Mouse (Mus musculus) midbrain, postnatal 0 days (tissue): ENCODE data around the gene Timm22. TPM values are rescaled to one million over a fixed set of nuclear protein-coding genes. Genes with fewer than 3 reads are reported as not detected.

ENCODE experiments used
- ATAC-seq: fragments of 200-750 bp; cut with Nextera tagmentation; 2 replicates; pipeline ENCODE4 v1.8.0; 2017; ENCODE audit warnings: moderate number of reproducible peaks, mild to moderate bottlenecking, moderate TSS enrichment, moderate library complexity; ENCODE audit not compliant: low FRiP score
- DNase-seq: peaks from one replicate; pipeline ENCODE4 v3.0.0-alpha.2; 2015; ENCODE audit warnings: low spot score
- H3K27ac ChIP-seq: fragments of 300-500 bp; sonication (generic); 2 replicates; pipeline ENCODE4 v1.5.1; 2014; ENCODE audit warnings: low read depth, mild to moderate bottlenecking, low read length, mixed read lengths
- H3K27me3 ChIP-seq: fragments of 300-500 bp; sonication (generic); 2 replicates; pipeline ENCODE4 v1.6.1; 2014; ENCODE audit warnings: low read length, control low read depth, mixed read lengths; ENCODE audit not compliant: insufficient read depth
- H3K36me3 ChIP-seq: fragments of 300-500 bp; sonication (generic); 2 replicates; pipeline ENCODE4 v1.6.1; 2014; ENCODE audit warnings: low read length, control low read depth, mixed read lengths; ENCODE audit not compliant: insufficient read depth
- H3K4me1 ChIP-seq: fragments of 300-500 bp; sonication (generic); 2 replicates; pipeline ENCODE4 v1.6.1; 2014; ENCODE audit warnings: mild to moderate bottlenecking, control low read depth, antibody characterized with exemption, low read length, mixed read lengths; ENCODE audit not compliant: insufficient read depth
- H3K4me2 ChIP-seq: fragments of 300-500 bp; sonication (generic); 2 replicates; pipeline ENCODE4 v1.6.1; 2014; ENCODE audit warnings: low read depth, mild to moderate bottlenecking, low read length, mixed read lengths; ENCODE audit not compliant: poor library complexity, severe bottlenecking
- H3K4me3 ChIP-seq: fragments of 300-500 bp; sonication (generic); 2 replicates; pipeline ENCODE4 v1.5.1; 2014; ENCODE audit warnings: low read depth, mild to moderate bottlenecking, low read length, moderate library complexity
- H3K9ac ChIP-seq: fragments of 300-500 bp; sonication (generic); replicated peaks from 2 replicates; pipeline ENCODE4 v1.6.1; 2014; ENCODE audit warnings: mild to moderate bottlenecking, low read length, moderate library complexity, mixed read lengths; ENCODE audit not compliant: poor library complexity, severe bottlenecking
- H3K9me3 ChIP-seq: fragments of 300-500 bp; sonication (generic); 2 replicates; pipeline ENCODE4 v1.6.1; 2016; ENCODE audit warnings: low read length, control low read depth
- CTCF ChIP-seq: IDR thresholded peaks from 2 replicates; pipeline ENCODE4 v1.5.1; 2016; ENCODE audit warnings: antibody characterized with exemption, mild to moderate bottlenecking
- WGBS: fragments of 180-500 bp; shearing (Covaris S2); extraction: QIAGEN DNeasy Blood & Tissue Kit; methylation state at CpG from one replicate; pipeline ENCODE4 v1.1.7; 2014; 5-methylcytosine and 5-hydroxymethylcytosine counted together
- polyA plus RNA-seq: library from polyadenylated mRNA; unstranded; fragments of >200 nt; fragmentation: Nextera tagmentation; extraction: Ambion mirVana; gene quantifications from 2 replicates; pipeline ENCODE4 v1.2.1, GENCODE M21; 2015
- total RNA-seq: library from RNA; depleted of rRNA; stranded (reverse); fragments of >200 nt; gene quantifications from 2 replicates; pipeline ENCODE4 v1.2.3, GENCODE M21; 2014

Gene Timm22
- total and polyA plus RNA-seq, 2 experiments from 2014 or later: 26.6 to 104 TPM

DNA sequence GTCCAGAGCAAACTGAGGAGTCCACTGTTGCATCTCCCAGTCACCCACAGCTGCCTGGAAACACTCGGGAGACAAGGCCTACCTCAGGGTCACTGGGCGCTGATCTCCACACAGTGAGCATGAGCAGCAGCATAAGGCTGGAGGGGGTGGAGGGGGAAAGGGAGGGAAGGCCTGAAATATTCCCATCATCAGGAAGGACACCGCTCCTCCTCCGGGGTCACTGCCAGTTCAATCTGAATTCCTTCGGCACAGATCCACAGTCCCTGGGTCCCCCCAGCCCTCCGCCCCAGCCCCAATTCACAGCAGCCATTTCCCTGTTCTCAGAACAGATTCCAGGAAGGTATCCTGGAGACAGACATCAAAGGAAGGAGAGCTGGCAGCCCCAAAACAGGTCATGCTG lies 43.6 kb upstream of the Timm22 start:
- WGBS: 7% methylated on average over 6 of the region's 6 CpGs

GRCm38 (mm10) chr11:76363636-76364035 lies 43.1 kb upstream of the Timm22 start:
- H3K9me3 ChIP-seq: no peaks in the 10 kb centered on the region
- no peak overlapping the region for H3K9ac ChIP-seq
- ATAC-seq (no peak), DNase-seq (peak; percentile 51)
- no peak overlapping the region for H3K4me3 ChIP-seq
- no peak for TF ChIP-seq CTCF
- no peaks in the 10 kb centered on the region for H3K36me3 ChIP-seq
- no peak overlapping the region for H3K4me2 ChIP-seq
- H3K27ac ChIP-seq: 0 out of 2 replicates have a peak overlapping the region, but pooled peaks have one; percentile 18
- H3K27me3 ChIP-seq: no peaks in the 10 kb centered on the region
- peaks cover 12% of the 10 kb centered on the region; the same call in 1 of the 2 replicates for H3K4me1 ChIP-seq
- 12% methylated on average over 9 of the region's 9 CpGs for WGBS

More for the DNA sequence above, 43.6 kb upstream of the Timm22 start:
- ATAC-seq (no peak), DNase-seq (no peak)
- Histone ChIP-seq H3K9ac (no peak overlapping the region), H3K36me3 (no peaks in the 10 kb centered on the region), H3K9me3 (no peaks in the 10 kb centered on the region), H3K4me1 (peaks cover 12% of the 10 kb centered on the region; the same call in 1 of the 2 replicates), H3K27ac (no peak overlapping the region), H3K4me3 (no peak overlapping the region), H3K27me3 (no peaks in the 10 kb centered on the region), H3K4me2 (0 out of 2 replicates have a peak overlapping the region, but pooled peaks have one; percentile 2)
- no peak for TF ChIP-seq CTCF

- no peaks in the 10 kb centered on the region for H3K36me3 ChIP-seq
- no peak for TF ChIP-seq CTCF
- ATAC-seq (no peak), DNase-seq (no peak)
- H3K9me3 ChIP-seq: no peaks in the 10 kb centered on the region
- no peak overlapping the region for H3K9ac ChIP-seq
- H3K4me2 ChIP-seq: no peak overlapping the region
- no peak overlapping the region for H3K4me3 ChIP-seq
- 75% methylated on average over 5 of the region's 5 CpGs for WGBS
- H3K4me1 ChIP-seq: peaks cover 12% of the 10 kb centered on the region; the same call in 1 of the 2 replicates
- no peaks in the 10 kb centered on the region for H3K27me3 ChIP-seq
- 0 out of 2 replicates have a peak overlapping the region, but pooled peaks have one; percentile 18 for H3K27ac ChIP-seq
Observed at GRCm38 (mm10) chr11:76364038-76364437, 42.7 kb upstream of the Timm22 start.

GRCm38 (mm10) chr11:76366720-76367119 lies 40.0 kb upstream of the Timm22 start:
- ATAC-seq (no peak), DNase-seq (no peak)
- no peak overlapping the region for H3K27ac ChIP-seq
- H3K4me2 ChIP-seq: no peak overlapping the region
- H3K4me1 ChIP-seq: peaks cover 10% of the 10 kb centered on the region; the same call in 1 of the 2 replicates
- no peak overlapping the region for H3K4me3 ChIP-seq
- no peaks in the 10 kb centered on the region for H3K36me3 ChIP-seq
- H3K9ac ChIP-seq: no peak overlapping the region
- no peaks in the 10 kb centered on the region for H3K27me3 ChIP-seq
- no peak for TF ChIP-seq CTCF
- H3K9me3 ChIP-seq: no peaks in the 10 kb centered on the region
- 88% methylated on average over 15 of the region's 15 CpGs for WGBS

DNA sequence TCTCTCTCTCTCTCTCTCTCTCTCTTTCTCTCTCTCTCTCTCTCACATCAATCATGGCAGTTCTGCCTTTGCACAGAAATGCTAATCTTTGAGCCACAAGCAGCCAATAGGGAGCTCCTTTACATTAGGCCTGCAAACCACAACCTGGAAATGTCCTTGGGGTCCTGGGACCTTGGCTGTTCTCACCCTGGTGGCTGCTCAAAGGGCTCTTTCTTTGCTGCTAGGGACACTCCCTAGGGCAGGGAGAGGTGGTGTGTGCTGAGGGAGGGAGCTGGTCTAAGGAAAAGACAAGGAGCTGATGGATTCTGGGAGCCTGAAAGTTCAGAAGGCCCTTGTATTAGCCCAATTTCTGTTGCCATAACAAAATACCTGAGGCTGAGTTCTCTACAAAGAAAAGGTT lies 36.3 kb upstream of the Timm22 start:
- H3K4me3 ChIP-seq: no peak overlapping the region
- no peaks in the 10 kb centered on the region for H3K9me3 ChIP-seq
- ATAC-seq: no peak
- no peaks in the 10 kb centered on the region for H3K4me1 ChIP-seq
- no peaks in the 10 kb centered on the region for H3K27me3 ChIP-seq
- no peak overlapping the region for H3K27ac ChIP-seq
- no peak overlapping the region for H3K9ac ChIP-seq
- no peaks in the 10 kb centered on the region for H3K36me3 ChIP-seq
- TF ChIP-seq CTCF: no peak
- no peak overlapping the region for H3K4me2 ChIP-seq
- no peak for DNase-seq

GRCm38 (mm10) chr11:76372120-76372519 lies 34.6 kb upstream of the Timm22 start:
- no peaks in the 10 kb centered on the region for H3K4me1 ChIP-seq
- H3K27ac ChIP-seq: no peak overlapping the region
- DNase-seq: no peak
- no peaks in the 10 kb centered on the region for H3K27me3 ChIP-seq
- no peak overlapping the region for H3K4me3 ChIP-seq
- TF ChIP-seq CTCF: no peak
- H3K4me2 ChIP-seq: no peak overlapping the region
- no peaks in the 10 kb centered on the region for H3K9me3 ChIP-seq
- no peaks in the 10 kb centered on the region for H3K36me3 ChIP-seq
- no peak for ATAC-seq
- H3K9ac ChIP-seq: no peak overlapping the region
- WGBS: 79% methylated on average over 2 of the region's 2 CpGs
